Mouse (Mus musculus) lung, embryonic 14.5 days (tissue): ENCODE results near the gene Zkscan17. TPM values are rescaled to one million over a fixed set of nuclear protein-coding genes. Genes with fewer than 3 reads are reported as not detected.

Experiments
- ATAC-seq: fragments of 200-750 bp; cut with Nextera tagmentation; 2 replicates; pipeline ENCODE4 v1.8.0; 2017; ENCODE audit warnings: mild to moderate bottlenecking, moderate TSS enrichment, moderate library complexity; ENCODE audit not compliant: insufficient read depth
- DNase-seq: peaks from one replicate; pipeline ENCODE4 v3.0.0-alpha.2; 2015
- H3K27ac ChIP-seq: fragments of 300-500 bp; sonication (generic); 2 replicates; pipeline ENCODE4 v1.5.1; 2014; ENCODE audit warnings: low read depth, mild to moderate bottlenecking, moderate library complexity
- H3K27me3 ChIP-seq: fragments of 300-500 bp; sonication (generic); 2 replicates; pipeline ENCODE4 v1.6.1; 2014; ENCODE audit warnings: low read length, control low read depth; ENCODE audit not compliant: insufficient read depth
- H3K36me3 ChIP-seq: fragments of 300-500 bp; sonication (generic); 2 replicates; pipeline ENCODE4 v1.6.1; 2014; ENCODE audit warnings: control low read depth; ENCODE audit not compliant: insufficient read depth
- H3K4me1 ChIP-seq: fragments of 300-500 bp; sonication (generic); 2 replicates; pipeline ENCODE4 v1.6.1; 2014; ENCODE audit warnings: antibody characterized with exemption, control low read depth; ENCODE audit not compliant: insufficient read depth
- H3K4me2 ChIP-seq: fragments of 300-500 bp; sonication (generic); 2 replicates; pipeline ENCODE4 v1.6.1; 2014; ENCODE audit warnings: mild to moderate bottlenecking
- H3K4me3 ChIP-seq: fragments of 300-500 bp; sonication (generic); 2 replicates; pipeline ENCODE4 v1.5.1; 2014; ENCODE audit warnings: low read depth, low read length
- H3K9ac ChIP-seq: fragments of 300-500 bp; sonication (generic); 2 replicates; pipeline ENCODE4 v1.6.1; 2014
- H3K9me3 ChIP-seq: fragments of 300-500 bp; sonication (generic); 2 replicates; pipeline ENCODE4 v1.6.1; 2016; ENCODE audit warnings: low read depth, low read length, control low read depth
- CTCF ChIP-seq: IDR thresholded peaks from 2 replicates; pipeline ENCODE4 v1.5.1; 2016; ENCODE audit warnings: antibody characterized with exemption, low read depth
- WGBS: fragments of 180-500 bp; shearing (Covaris S2); extraction: QIAGEN DNeasy Blood & Tissue Kit; methylation state at CpG from one replicate; pipeline ENCODE4 v1.1.7; 2014; 5-methylcytosine and 5-hydroxymethylcytosine counted together
- polyA plus RNA-seq: library from polyadenylated mRNA; unstranded; fragments of >200 nt; fragmentation: Nextera tagmentation; extraction: Ambion mirVana; gene quantifications from 2 replicates; pipeline ENCODE4 v1.2.1, GENCODE M21; 2014

Gene Zkscan17
- polyA plus RNA-seq, 1 experiment from 2014 or later, result 30.9 TPM

DNA sequence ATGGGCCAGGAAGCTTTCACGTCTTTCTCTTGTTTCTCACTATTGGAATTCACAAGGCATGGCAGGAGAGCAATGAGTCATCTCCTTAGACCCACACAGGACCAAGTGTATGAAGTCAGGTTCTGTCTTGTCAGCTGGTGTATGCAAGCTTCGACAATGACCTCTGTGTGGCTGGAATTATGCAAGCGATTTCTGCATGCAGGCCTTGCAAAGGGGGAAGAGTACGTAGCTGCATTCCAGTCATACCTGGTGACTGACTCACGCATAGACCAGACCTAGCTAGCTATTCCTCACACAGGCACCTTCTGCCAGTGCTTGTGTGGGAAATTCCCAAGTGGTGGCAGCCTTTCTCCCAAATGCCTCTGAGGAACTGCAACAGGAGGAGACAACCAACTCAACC lies 67.6 kb downstream of the Zkscan17 start:
- no peaks in the 10 kb centered on the region for H3K4me1 ChIP-seq
- H3K27ac ChIP-seq, result peak overlapping the region; percentile 84
- DNase-seq, result peak; percentile 75
- no peak overlapping the region for H3K4me2 ChIP-seq
- peak; percentile 95 for ATAC-seq
- H3K4me3 ChIP-seq, result no peak overlapping the region
- H3K36me3 ChIP-seq, result peaks cover 70% of the 10 kb centered on the region
- peaks cover 19% of the 10 kb centered on the region for H3K9me3 ChIP-seq
- no peak overlapping the region for H3K9ac ChIP-seq
- no peak for TF ChIP-seq CTCF
- H3K27me3 ChIP-seq, result no peaks in the 10 kb centered on the region
- WGBS, result 22% methylated on average over 5 of the region's 5 CpGs

DNA sequence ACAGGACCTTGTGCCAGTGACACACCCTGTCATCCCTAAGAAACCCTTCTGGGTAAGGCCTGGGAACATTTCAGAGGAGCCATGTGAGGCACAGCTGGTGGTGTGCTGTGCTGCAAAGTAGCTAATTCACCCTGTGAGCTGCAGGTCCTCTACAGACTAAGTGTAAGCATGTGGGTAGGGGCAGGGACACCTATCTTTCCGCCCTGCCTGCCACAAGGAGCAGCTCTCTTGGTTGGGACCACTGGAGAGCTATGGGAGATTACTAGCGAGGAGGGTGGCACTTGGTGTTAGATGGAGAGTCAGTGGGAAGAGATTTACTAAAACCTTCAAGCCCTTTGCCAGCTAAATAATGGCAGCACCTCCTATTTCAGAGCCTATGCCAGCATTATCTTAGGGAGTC lies 69.7 kb downstream of the Zkscan17 start:
- no peak overlapping the region for H3K9ac ChIP-seq
- H3K9me3 ChIP-seq, result no peaks in the 10 kb centered on the region; the same call in 1 of the 2 replicates
- no peak for TF ChIP-seq CTCF
- H3K36me3 ChIP-seq, result peaks cover 63% of the 10 kb centered on the region
- ATAC-seq (no peak), DNase-seq (no peak)
- no peak overlapping the region for H3K4me3 ChIP-seq
- H3K4me1 ChIP-seq, result no peaks in the 10 kb centered on the region
- WGBS, result 86% methylated on average over 2 of the region's 2 CpGs
- H3K4me2 ChIP-seq, result no peak overlapping the region
- no peaks in the 10 kb centered on the region for H3K27me3 ChIP-seq
- no peak overlapping the region for H3K27ac ChIP-seq

DNA sequence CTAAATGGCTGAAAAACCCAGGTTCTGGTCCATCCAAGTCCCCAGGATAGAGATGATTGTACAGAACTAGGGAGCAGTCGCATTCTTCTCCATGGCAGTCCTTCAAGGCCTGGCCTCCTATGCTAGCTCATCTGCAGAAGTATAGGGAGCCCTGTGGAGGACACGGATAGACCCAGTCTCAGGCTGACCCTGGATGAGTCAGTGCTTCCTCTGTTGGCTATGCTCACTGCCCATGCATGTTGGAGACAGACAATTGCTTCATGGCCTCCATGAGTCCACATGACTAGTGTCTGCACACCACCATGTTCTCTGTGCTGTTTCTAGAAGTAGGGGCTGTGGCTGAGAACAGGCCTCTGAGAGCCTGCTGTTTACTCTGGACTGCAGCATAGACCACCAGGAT lies 70.2 kb downstream of the Zkscan17 start:
- 100% methylated on average over 2 of the region's 2 CpGs for WGBS
- DNase-seq, result no peak
- no peak overlapping the region for H3K27ac ChIP-seq
- H3K9ac ChIP-seq, result no peak overlapping the region
- no peak overlapping the region for H3K4me3 ChIP-seq
- H3K9me3 ChIP-seq, result no peaks in the 10 kb centered on the region; the same call in 1 of the 2 replicates
- H3K36me3 ChIP-seq, result peaks cover 61% of the 10 kb centered on the region
- H3K4me2 ChIP-seq, result no peak overlapping the region
- H3K27me3 ChIP-seq, result no peaks in the 10 kb centered on the region
- H3K4me1 ChIP-seq, result no peaks in the 10 kb centered on the region
- no peak for TF ChIP-seq CTCF
- no peak for ATAC-seq

DNA sequence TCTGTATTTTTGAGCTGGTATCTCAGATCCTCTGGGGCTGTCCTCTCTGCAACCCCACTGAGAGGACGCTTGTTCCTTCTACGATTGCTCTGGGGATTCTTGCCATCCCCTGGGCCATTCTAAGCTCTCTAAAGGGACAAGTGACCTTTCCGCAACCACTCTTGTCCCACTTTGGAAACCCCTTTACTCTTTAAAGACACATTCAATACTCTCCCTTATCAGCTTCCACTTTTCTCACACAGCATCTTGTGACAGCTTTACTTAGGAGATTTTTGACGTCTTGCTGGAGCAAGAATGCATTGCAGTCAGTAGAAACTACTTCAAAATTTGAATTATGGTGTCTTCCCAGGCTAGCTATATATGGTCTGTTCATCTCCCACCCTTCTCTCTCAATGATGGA lies 75.5 kb downstream of the Zkscan17 start, which contains the start of gene Snap47:
TSS of gene Snap47 (minus strand) at position 101 of the 400 bp plus-strand sequence.
- H3K4me1 ChIP-seq, result peaks cover 7% of the 10 kb centered on the region
- DNase-seq (no peak), ATAC-seq (no peak)
- TF ChIP-seq CTCF, result no peak
- peak within 1 kb of the TSS; percentile 80 for H3K27ac ChIP-seq
- peaks cover 36% of the 10 kb centered on the region for H3K36me3 ChIP-seq
- peak within 1 kb of the TSS; percentile 73 for H3K4me3 ChIP-seq
- H3K9ac ChIP-seq, result peak within 1 kb of the TSS; percentile 69
- H3K27me3 ChIP-seq, result no peaks in the 10 kb centered on the region
- WGBS, result 70% methylated on average over 4 of the region's 4 CpGs
- H3K4me2 ChIP-seq, result peak within 1 kb of the TSS; percentile 94
- H3K9me3 ChIP-seq, result no peaks in the 10 kb centered on the region

DNA sequence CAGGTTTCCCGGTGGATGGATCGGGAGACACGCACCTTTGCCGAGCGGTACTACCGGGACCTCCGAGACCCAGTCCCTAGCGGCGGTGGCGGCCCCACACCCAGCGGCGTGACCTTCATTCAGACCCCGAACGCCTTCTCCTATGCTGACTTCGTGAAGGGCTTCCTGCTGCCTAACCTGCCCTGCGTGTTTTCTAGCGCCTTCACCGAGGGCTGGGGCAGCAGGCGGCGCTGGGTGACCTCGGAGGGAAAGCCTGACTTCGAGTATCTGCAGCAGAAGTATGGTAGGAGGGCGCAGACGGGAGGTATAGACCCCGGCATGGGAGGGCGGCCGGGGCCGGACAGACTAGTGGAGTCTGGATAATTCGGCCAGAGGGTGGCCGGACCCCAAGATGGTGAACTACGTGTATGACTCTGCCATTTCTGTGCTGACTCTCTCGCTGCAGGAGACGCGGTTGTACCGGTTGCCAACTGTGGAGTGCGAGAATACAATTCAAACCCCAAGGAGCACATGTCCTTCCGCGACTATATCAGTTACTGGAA lies 76.2 kb downstream of the Zkscan17 start:
- WGBS, result under 1% methylated on average over 38 of the region's 38 CpGs
- peak overlapping the region; percentile 73 for H3K4me3 ChIP-seq
- no peaks in the 10 kb centered on the region for H3K27me3 ChIP-seq
- H3K9ac ChIP-seq, result peak overlapping the region; percentile 69
- peak overlapping the region; percentile 94 for H3K4me2 ChIP-seq
- ATAC-seq, result peak; percentile 81
- peak overlapping the region; percentile 80 for H3K27ac ChIP-seq
- no peaks in the 10 kb centered on the region for H3K9me3 ChIP-seq
- peaks cover 7% of the 10 kb centered on the region for H3K4me1 ChIP-seq
- peak; percentile 52 for DNase-seq
- peak; percentile 26 for TF ChIP-seq CTCF
- H3K36me3 ChIP-seq, result peaks cover 28% of the 10 kb centered on the region

DNA sequence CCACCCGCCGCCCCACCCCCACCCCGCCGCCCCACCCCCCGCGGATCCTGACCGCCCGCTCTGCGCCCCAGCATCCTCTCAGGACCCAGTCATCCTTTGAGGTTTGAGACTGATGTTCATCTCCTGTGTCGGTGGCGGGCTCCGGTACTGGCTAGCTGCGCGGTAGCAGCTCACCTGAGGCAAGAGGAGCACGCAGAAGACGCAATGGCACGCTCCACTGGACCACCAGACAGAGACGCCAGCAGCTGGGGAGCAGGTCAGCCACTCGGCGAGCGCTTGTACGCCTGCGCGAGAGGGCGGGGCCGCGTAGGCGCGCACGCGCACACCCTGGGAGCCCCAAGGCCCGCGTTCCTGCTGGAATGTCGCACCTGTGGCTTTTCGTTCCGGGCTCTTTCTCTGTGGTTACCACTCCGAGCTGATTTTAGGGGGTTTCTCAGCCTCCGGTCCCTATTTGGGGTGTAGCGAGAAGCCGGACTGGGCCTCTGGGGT lies 76.8 kb downstream of the Zkscan17 start, which contains the start of gene Jmjd4:
TSS of gene Jmjd4 (plus strand) at position 305 of the 489 bp plus-strand sequence.
- under 1% methylated on average over 31 of the region's 40 CpGs for WGBS
- H3K4me3 ChIP-seq, result peak within 1 kb of the TSS; percentile 73
- ATAC-seq, result peak; percentile 97

DNA sequence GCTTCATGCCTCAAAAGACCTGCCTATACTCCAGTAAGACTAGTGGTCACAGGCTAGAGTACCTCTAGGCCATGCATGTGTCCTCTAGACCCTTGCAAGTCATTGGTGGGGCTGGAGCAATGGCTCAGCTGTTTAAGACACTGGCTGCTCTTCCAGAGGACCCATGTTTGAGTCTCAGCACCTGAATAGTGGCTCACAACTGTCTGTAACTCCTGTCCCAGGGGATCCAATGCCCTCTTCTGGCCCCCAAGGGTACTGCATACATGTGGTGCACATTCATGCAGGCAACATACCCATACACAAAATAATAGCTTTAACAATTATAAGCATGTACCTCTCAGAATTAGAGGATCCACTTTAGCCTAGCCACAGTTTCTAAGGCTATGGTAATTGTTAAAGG lies 83.4 kb downstream of the Zkscan17 start:
- H3K27ac ChIP-seq, result no peak overlapping the region
- H3K36me3 ChIP-seq, result peaks cover 1% of the 10 kb centered on the region; the same call in 1 of the 2 replicates
- no peak for ATAC-seq
- no peak for DNase-seq
- no peak overlapping the region for H3K4me2 ChIP-seq
- H3K9ac ChIP-seq, result no peak overlapping the region
- no peaks in the 10 kb centered on the region for H3K9me3 ChIP-seq
- no peaks in the 10 kb centered on the region for H3K4me1 ChIP-seq
- H3K27me3 ChIP-seq, result no peaks in the 10 kb centered on the region
- no peak overlapping the region for H3K4me3 ChIP-seq
- peak; percentile 26; the same call in 1 of the 2 replicates for TF ChIP-seq CTCF

More for the DNA sequence above, 76.8 kb downstream of the Zkscan17 start, which contains the start of gene Jmjd4:
- DNase-seq, result peak; percentile 94
- Histone ChIP-seq H3K27ac (peak within 1 kb of the TSS; percentile 80), H3K36me3 (peaks cover 23% of the 10 kb centered on the region), H3K4me2 (peak within 1 kb of the TSS; percentile 94), H3K9me3 (no peaks in the 10 kb centered on the region), H3K4me1 (peaks cover 7% of the 10 kb centered on the region), H3K9ac (peak within 1 kb of the TSS; percentile 69), H3K27me3 (no peaks in the 10 kb centered on the region)
- no peak for TF ChIP-seq CTCF
